ENCODE assay signal across 18 mouse cellular contexts in genomic region chr1:171445050-171445449, GRCm38 (mm10).
"Had no signal": no experiment of that assay in that cellular context is flagged by ENCODE, and none has a peak within 500 bp of the region (broad histone marks: within the 10 kb centered on the region; RNA-seq: fewer than 3 reads in every experiment).

No protein-coding gene starts in this region.

- ATAC-seq: midbrain, embryonic 15.5 days had no signal

- H3K36me3 ChIP-seq: midbrain, embryonic 12.5 days; midbrain, embryonic 15.5 days; neural tube, embryonic 12.5 days; neural tube, embryonic 15.5 days had no signal

- H3K9me3 ChIP-seq: liver, embryonic 13.5 days; neural tube, embryonic 15.5 days had no signal

- H3K9ac ChIP-seq: liver, embryonic 13.5 days; lung, embryonic 14.5 days; midbrain, embryonic 12.5 days; midbrain, embryonic 15.5 days; neural tube, embryonic 12.5 days; neural tube, embryonic 15.5 days had no signal

- H3K4me3 ChIP-seq: left cerebral cortex, adult 2 months; liver, embryonic 13.5 days; megakaryocyte, embryonic 14.5 days; midbrain, embryonic 12.5 days; midbrain, embryonic 15.5 days; neural tube, embryonic 12.5 days; neural tube, embryonic 15.5 days had no signal

- H3K4me1 ChIP-seq: midbrain, embryonic 12.5 days; midbrain, embryonic 15.5 days; neural tube, embryonic 12.5 days; neural tube, embryonic 15.5 days had no signal

- H3K27me3 ChIP-seq: megakaryocyte, embryonic 14.5 days; midbrain, embryonic 15.5 days; neural tube, embryonic 12.5 days; neural tube, embryonic 15.5 days had no signal

- H3K27ac ChIP-seq: left cerebral cortex, adult 2 months; liver, embryonic 13.5 days; midbrain, embryonic 12.5 days; midbrain, embryonic 15.5 days; neural tube, embryonic 12.5 days; neural tube, embryonic 15.5 days had no signal

- DNase-seq: kidney, adult 18-20 months; kidney, adult 9 months; kidney, postnatal 25 days; layer of hippocampus, postnatal 36 days; liver, embryonic 13.5 days; lung, embryonic 14.5 days; lung, postnatal 10 days; lung, postnatal 36 days; right cerebral cortex, adult 18-20 months; right cerebral cortex, postnatal 14 days; right cerebral cortex, postnatal 4 days; thymus, postnatal 36 days had no signal

- H3K4me2 ChIP-seq: liver, embryonic 13.5 days; lung, embryonic 14.5 days; midbrain, embryonic 12.5 days; midbrain, embryonic 15.5 days; neural tube, embryonic 12.5 days; neural tube, embryonic 15.5 days had no signal
